Comparison of ENCODE assay signal across 18 mouse cellular contexts in the genomic region with DNA sequence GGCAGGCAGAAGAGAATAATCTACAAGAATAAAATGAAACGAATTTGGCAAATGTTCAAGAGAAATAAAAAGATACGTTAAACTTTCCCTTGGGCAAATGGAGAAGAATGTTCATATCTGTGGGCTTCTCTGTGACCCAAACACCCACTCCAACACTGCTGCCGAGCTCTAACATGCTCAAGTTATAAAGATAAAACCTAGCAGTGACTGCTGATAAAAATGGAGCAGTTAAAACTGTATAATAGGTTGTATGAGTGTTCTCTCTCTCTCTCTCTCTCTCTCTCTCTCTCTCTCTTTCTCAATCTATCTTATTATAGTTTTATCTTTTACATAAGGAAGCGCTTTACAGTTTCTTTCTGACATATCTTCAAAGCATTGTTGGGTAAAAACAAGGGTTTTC.
"Had no signal": no experiment of that assay in that cellular context is flagged by ENCODE, and none has a peak within 500 bp of the region (broad histone marks: within the 10 kb centered on the region; RNA-seq: fewer than 3 reads in every experiment).

No protein-coding gene starts in this region.

- H3K4me1 ChIP-seq: lung, embryonic 15.5 days; neural tube, embryonic 12.5 days; stomach, embryonic 15.5 days had no signal

- H3K27ac ChIP-seq: liver, embryonic 14.5 days; lung, embryonic 15.5 days; midbrain, embryonic 13.5 days; midbrain, embryonic 15.5 days; neural tube, embryonic 12.5 days; stomach, embryonic 15.5 days; stomach, postnatal 0 days had no signal

- H3K9me3 ChIP-seq: lung, embryonic 15.5 days; megakaryocyte, embryonic 14.5 days; midbrain, embryonic 13.5 days; midbrain, embryonic 15.5 days; neural tube, embryonic 12.5 days; stomach, embryonic 15.5 days had no signal

- H3K4me2 ChIP-seq: lung, embryonic 15.5 days; midbrain, embryonic 11.5 days; midbrain, embryonic 13.5 days; midbrain, embryonic 15.5 days; neural tube, embryonic 12.5 days; stomach, embryonic 15.5 days had no signal

- DNase-seq: lung, adult 18-20 months; lung, postnatal 10 days; lung, postnatal 4 days; right cerebral cortex, postnatal 25 days; right cerebral cortex, postnatal 4 days; spleen, adult 18-20 months; thymus, adult 2 months; thymus, postnatal 25 days; thymus, postnatal 4 days had no signal

- H3K4me3 ChIP-seq: lung, embryonic 15.5 days; megakaryocyte, embryonic 14.5 days; midbrain, embryonic 13.5 days; midbrain, embryonic 15.5 days; neural tube, embryonic 12.5 days; stomach, embryonic 15.5 days had no signal

- ATAC-seq: midbrain, embryonic 13.5 days; midbrain, embryonic 15.5 days had no signal

- H3K27me3 ChIP-seq: lung, embryonic 15.5 days; megakaryocyte, embryonic 14.5 days; midbrain, embryonic 13.5 days; midbrain, embryonic 15.5 days; neural tube, embryonic 12.5 days; stomach, embryonic 15.5 days had no signal

- H3K36me3 ChIP-seq: lung, embryonic 15.5 days; midbrain, embryonic 13.5 days; midbrain, embryonic 15.5 days; neural tube, embryonic 12.5 days; stomach, embryonic 15.5 days had no signal

- H3K9ac ChIP-seq: liver, embryonic 14.5 days; lung, embryonic 15.5 days; midbrain, embryonic 13.5 days; midbrain, embryonic 15.5 days; neural tube, embryonic 12.5 days; stomach, embryonic 15.5 days had no signal
